Mouse (Mus musculus) forebrain, embryonic 14.5 days (tissue): ENCODE measurements around the gene Ccp110. TPM values are rescaled to one million over a fixed set of nuclear protein-coding genes. Genes with fewer than 3 reads are reported as not detected.

Experiments used
- ATAC-seq: fragments of 200-750 bp; cut with Nextera tagmentation; 2 replicates; pipeline ENCODE4 v1.8.0; 2017; ENCODE audit warnings: mild to moderate bottlenecking, moderate library complexity
- DNase-seq: peaks from one replicate; pipeline ENCODE4 v3.0.0-alpha.2; 2015; ENCODE audit warnings: low spot score
- H3K27ac ChIP-seq: fragments of 300-500 bp; sonication (generic); 2 replicates; pipeline ENCODE4 v1.5.1; 2014; ENCODE audit warnings: low read depth, mild to moderate bottlenecking, control low read depth, low read length, moderate library complexity
- H3K27me3 ChIP-seq: fragments of 300-500 bp; sonication (generic); replicated peaks from 2 replicates; pipeline ENCODE4 v1.6.1; 2014; ENCODE audit warnings: low read length, control low read depth, mixed read lengths; ENCODE audit not compliant: control insufficient read depth, insufficient read depth
- H3K36me3 ChIP-seq: fragments of 300-500 bp; sonication (generic); 2 replicates; pipeline ENCODE4 v1.6.1; 2014; ENCODE audit warnings: low read length, control low read depth; ENCODE audit not compliant: control insufficient read depth, insufficient read depth
- H3K4me1 ChIP-seq: fragments of 300-500 bp; sonication (generic); 2 replicates; pipeline ENCODE4 v1.6.1; 2014; ENCODE audit warnings: antibody characterized with exemption, low read length, control low read depth; ENCODE audit not compliant: control insufficient read depth, insufficient read depth
- H3K4me2 ChIP-seq: fragments of 300-500 bp; sonication (generic); 2 replicates; pipeline ENCODE4 v1.6.1; 2014; ENCODE audit warnings: mild to moderate bottlenecking, control low read depth, low read length
- H3K4me3 ChIP-seq: fragments of 300-500 bp; sonication (generic); 2 replicates; pipeline ENCODE4 v1.5.1; 2014; ENCODE audit warnings: low read depth, low read length, control low read depth
- H3K9ac ChIP-seq: fragments of 300-500 bp; sonication (generic); 2 replicates; pipeline ENCODE4 v1.6.1; 2014; ENCODE audit warnings: mild to moderate bottlenecking, low read length, control low read depth, moderate library complexity
- H3K9me3 ChIP-seq: fragments of 300-500 bp; sonication (generic); replicated peaks from 2 replicates; pipeline ENCODE4 v1.6.1; 2016; ENCODE audit warnings: low read length, control low read depth, mixed read lengths; ENCODE audit not compliant: control insufficient read depth
- WGBS: fragments of 180-500 bp; shearing (Covaris S2); extraction: QIAGEN DNeasy Blood & Tissue Kit; methylation state at CpG from one replicate; pipeline ENCODE4 v1.1.7; 2014; 5-methylcytosine and 5-hydroxymethylcytosine counted together
- polyA plus RNA-seq: library from polyadenylated mRNA; unstranded; fragments of >200 nt; fragmentation: Nextera tagmentation; extraction: Ambion mirVana; gene quantifications from 2 replicates; pipeline ENCODE4 v1.2.1, GENCODE M21; 2014

The Ccp110 gene
- polyA plus RNA-seq, 1 experiment from 2014 or later, result 14.8 TPM

- Histone ChIP-seq H3K9me3 (no peaks in the 10 kb centered on the region), H3K27ac (no peak overlapping the region), H3K9ac (no peak overlapping the region), H3K4me1 (peaks cover 10% of the 10 kb centered on the region; the same call in 1 of the 2 replicates), H3K36me3 (peaks cover 12% of the 10 kb centered on the region), H3K4me3 (no peak overlapping the region), H3K4me2 (no peak overlapping the region), H3K27me3 (no peaks in the 10 kb centered on the region)
- no peak for ATAC-seq
- no peak for DNase-seq
- WGBS, result 73% methylated on average over 5 of the region's 5 CpGs
Observed at GRCm38 (mm10) chr7:118710776-118711175, 1.6 kb upstream of the Ccp110 start.

GRCm38 (mm10) chr7:118714873-118715272 lies 2.5 kb downstream of the Ccp110 start:
- Histone ChIP-seq H3K4me3 (no peak overlapping the region), H3K4me2 (no peak overlapping the region), H3K4me1 (peaks cover 6% of the 10 kb centered on the region; the same call in 1 of the 2 replicates), H3K36me3 (peaks cover 35% of the 10 kb centered on the region), H3K27me3 (no peaks in the 10 kb centered on the region), H3K9ac (no peak overlapping the region), H3K27ac (no peak overlapping the region), H3K9me3 (no peaks in the 10 kb centered on the region)
- no peak for ATAC-seq
- 95% methylated on average over 1 of the region's 1 CpGs for WGBS
- no peak for DNase-seq

GRCm38 (mm10) chr7:118718066-118718465 lies 5.7 kb downstream of the Ccp110 start:
- H3K36me3 ChIP-seq, result peaks cover 59% of the 10 kb centered on the region

DNA sequence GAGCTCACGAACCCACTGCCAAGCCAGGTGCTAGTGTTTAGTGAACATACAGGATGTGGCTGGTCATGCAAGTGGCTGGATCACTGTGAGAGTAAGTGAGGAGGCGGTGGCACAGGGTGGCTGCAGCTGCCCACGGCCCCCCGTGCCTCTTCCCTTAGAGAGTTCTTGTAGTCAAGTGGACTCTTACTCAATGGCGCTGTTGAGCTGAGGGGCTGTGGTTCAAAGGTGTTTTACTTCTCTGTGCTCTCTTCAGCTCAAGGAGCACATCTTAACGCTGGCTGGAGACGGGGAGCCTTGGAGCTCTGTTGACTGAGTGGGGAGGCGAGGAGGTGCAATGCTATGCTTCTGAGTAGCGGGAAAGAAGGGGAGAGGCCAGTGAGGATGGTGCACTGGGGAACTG lies 11.6 kb downstream of the Ccp110 start:
- no peak overlapping the region for H3K27ac ChIP-seq
- WGBS, result 94% methylated on average over 9 of the region's 9 CpGs
- H3K4me1 ChIP-seq, result no peaks in the 10 kb centered on the region
- no peaks in the 10 kb centered on the region for H3K9me3 ChIP-seq
- ATAC-seq (no peak), DNase-seq (no peak)
- H3K36me3 ChIP-seq, result peaks cover 78% of the 10 kb centered on the region
- no peaks in the 10 kb centered on the region for H3K27me3 ChIP-seq
- H3K4me2 ChIP-seq, result no peak overlapping the region
- H3K9ac ChIP-seq, result no peak overlapping the region
- no peak overlapping the region for H3K4me3 ChIP-seq

More at GRCm38 (mm10) chr7:118718066-118718465, 5.7 kb downstream of the Ccp110 start:
- Histone ChIP-seq H3K27ac (no peak overlapping the region), H3K9me3 (no peaks in the 10 kb centered on the region), H3K4me2 (no peak overlapping the region), H3K9ac (no peak overlapping the region), H3K4me3 (no peak overlapping the region), H3K27me3 (no peaks in the 10 kb centered on the region), H3K4me1 (peaks cover 6% of the 10 kb centered on the region; the same call in 1 of the 2 replicates)
- 96% methylated on average over 4 of the region's 4 CpGs for WGBS
- ATAC-seq (no peak), DNase-seq (no peak)

- no peak overlapping the region for H3K9ac ChIP-seq
- whole genome bisulfite sequencing, result 87% methylated on average over 2 of the region's 2 CpGs
- H3K4me2 ChIP-seq, result no peak overlapping the region
- peaks cover 85% of the 10 kb centered on the region for H3K36me3 ChIP-seq
- H3K27ac ChIP-seq, result no peak overlapping the region
- no peak overlapping the region for H3K4me3 ChIP-seq
- no peaks in the 10 kb centered on the region for H3K4me1 ChIP-seq
- DNase-seq (no peak), ATAC-seq (no peak)
- no peaks in the 10 kb centered on the region for H3K27me3 ChIP-seq
- H3K9me3 ChIP-seq, result no peaks in the 10 kb centered on the region
Observed at GRCm38 (mm10) chr7:118725459-118725858, 13.1 kb downstream of the Ccp110 start.

- no peak overlapping the region for H3K4me2 ChIP-seq
- no peaks in the 10 kb centered on the region for H3K4me1 ChIP-seq
- H3K36me3 ChIP-seq, result peaks cover 92% of the 10 kb centered on the region
- DNase-seq (no peak), ATAC-seq (no peak)
- no peak overlapping the region for H3K27ac ChIP-seq
- WGBS, result 93% methylated on average over 13 of the region's 13 CpGs
- no peaks in the 10 kb centered on the region for H3K9me3 ChIP-seq
- no peak overlapping the region for H3K4me3 ChIP-seq
- H3K27me3 ChIP-seq, result no peaks in the 10 kb centered on the region
- H3K9ac ChIP-seq, result no peak overlapping the region
Observed at GRCm38 (mm10) chr7:118728846-118729587, 16.7 kb downstream of the Ccp110 start.

DNA sequence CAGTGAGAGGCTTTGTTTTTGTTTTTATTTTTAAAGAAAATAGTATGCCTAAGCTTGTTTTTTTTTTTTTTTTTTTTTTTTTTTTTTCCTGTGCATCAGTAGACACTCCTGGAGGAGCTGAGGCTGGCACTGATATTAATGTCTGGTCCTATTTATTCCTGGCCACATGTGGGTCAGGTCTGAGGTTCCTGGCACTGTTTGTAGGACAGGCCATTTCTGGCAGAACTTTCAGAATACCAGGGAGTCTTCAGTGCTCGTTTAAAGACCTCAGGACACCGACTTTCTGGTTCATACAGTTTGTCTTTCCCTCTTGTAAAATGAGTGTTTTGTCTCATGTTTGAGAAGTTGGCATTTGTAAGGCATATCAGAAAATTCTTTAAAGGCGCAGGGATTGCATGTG lies 19.4 kb downstream of the Ccp110 start:
- ATAC-seq (no peak), DNase-seq (no peak)
- H3K4me2 ChIP-seq, result no peak overlapping the region
- H3K9me3 ChIP-seq, result no peaks in the 10 kb centered on the region
- no peaks in the 10 kb centered on the region for H3K4me1 ChIP-seq
- H3K4me3 ChIP-seq, result no peak overlapping the region
- peaks cover 81% of the 10 kb centered on the region for H3K36me3 ChIP-seq
- no peaks in the 10 kb centered on the region for H3K27me3 ChIP-seq
- H3K9ac ChIP-seq, result no peak overlapping the region
- H3K27ac ChIP-seq, result no peak overlapping the region
- 94% methylated on average over 3 of the region's 3 CpGs for WGBS

- 86% methylated on average over 13 of the region's 13 CpGs for WGBS
- peaks cover 76% of the 10 kb centered on the region for H3K36me3 ChIP-seq
- no peak overlapping the region for H3K27ac ChIP-seq
- DNase-seq (no peak), ATAC-seq (no peak)
- no peaks in the 10 kb centered on the region for H3K27me3 ChIP-seq
- no peak overlapping the region for H3K4me2 ChIP-seq
- H3K4me1 ChIP-seq, result no peaks in the 10 kb centered on the region
- H3K9ac ChIP-seq, result no peak overlapping the region
- no peaks in the 10 kb centered on the region for H3K9me3 ChIP-seq
- H3K4me3 ChIP-seq, result no peak overlapping the region
Observed at GRCm38 (mm10) chr7:118733225-118733624, 20.9 kb downstream of the Ccp110 start.

DNA sequence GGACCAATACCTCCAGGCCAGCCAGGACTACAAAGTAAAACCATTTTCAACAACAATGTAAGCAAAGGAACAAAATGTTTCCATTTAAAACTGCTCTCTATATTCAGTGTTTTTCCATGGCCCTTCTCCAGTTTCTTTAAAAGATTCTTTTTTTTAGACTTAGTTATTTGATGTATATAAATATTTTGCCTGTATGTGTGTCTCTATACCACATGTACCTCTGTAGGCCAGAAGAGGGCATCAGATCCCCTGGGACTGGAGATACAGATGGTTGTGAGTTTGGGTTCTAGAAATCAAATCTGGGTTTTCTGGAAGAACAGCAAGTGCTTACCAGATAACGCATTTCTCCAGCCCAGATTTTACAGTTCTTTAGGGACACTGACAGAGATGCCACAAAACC lies 26.4 kb downstream of the Ccp110 start:
- ATAC-seq, result no peak
- no peak overlapping the region for H3K4me2 ChIP-seq
- WGBS, result 66% methylated on average over 1 of the region's 1 CpGs
- no peak for DNase-seq
- H3K27ac ChIP-seq, result no peak overlapping the region
- no peak overlapping the region for H3K4me3 ChIP-seq
- H3K9me3 ChIP-seq, result no peaks in the 10 kb centered on the region
- H3K9ac ChIP-seq, result no peak overlapping the region
- peaks cover 27% of the 10 kb centered on the region for H3K36me3 ChIP-seq
- H3K4me1 ChIP-seq, result peaks cover 6% of the 10 kb centered on the region
- H3K27me3 ChIP-seq, result no peaks in the 10 kb centered on the region
